Mouse (Mus musculus) CH12.LX (cell line): Measurements from ENCODE around the gene Gjb4. TPM values are rescaled to one million over a fixed set of nuclear protein-coding genes. Genes with fewer than 3 reads are reported as not detected.

Experiments
- DNase-seq: peaks from one replicate; pipeline ENCODE4 v3.0.0-alpha.2; 2013; ENCODE audit errors: extremely low read depth
- H3K27ac ChIP-seq: 2 replicates; pipeline ENCODE4 v1.5.1; 2012; ENCODE audit warnings: low read depth, mild to moderate bottlenecking, control low read depth, moderate library complexity; ENCODE audit not compliant: insufficient read depth
- H3K27me3 ChIP-seq: replicated peaks from 2 replicates; pipeline ENCODE3; 2012; ENCODE audit warnings: inconsistent platforms
- H3K36me3 ChIP-seq, 2 experiments: replicated peaks in 1 of 2; 2 replicates each; pipeline versions ENCODE3 to v1.6.1; 2012; ENCODE audit warnings: inconsistent platforms in 1 of 2, low read length in 1 of 2, mild to moderate bottlenecking in 1 of 2, mixed read lengths in 1 of 2, moderate library complexity in 1 of 2; ENCODE audit not compliant: control insufficient read depth in 1 of 2, insufficient read depth in 1 of 2
- H3K4me1 ChIP-seq, 2 experiments: 2 replicates each; pipeline ENCODE4 v1.6.1; 2012; ENCODE audit warnings: inconsistent platforms in 1 of 2, moderate library complexity in 1 of 2; ENCODE audit not compliant: insufficient read depth in 2 of 2, control insufficient read depth in 1 of 2
- H3K4me2 ChIP-seq: 2 replicates; pipeline ENCODE4 v1.6.1; 2012; ENCODE audit warnings: low read depth, mild to moderate bottlenecking, control low read depth; ENCODE audit not compliant: poor library complexity, insufficient read depth, severe bottlenecking
- H3K4me3 ChIP-seq, 3 experiments: fragments of 150-350 bp in 1 of 3; sonication (generic) in 1 of 3; replicated peaks in 1 of 3; 2 replicates each; pipeline versions ENCODE3 to v1.5.1; 2011 to 2012; ENCODE audit warnings: low read depth in 2 of 3, low read length in 2 of 3, mild to moderate bottlenecking in 2 of 3, moderate library complexity in 2 of 3, control low read depth in 1 of 3, improper control_type of control experiment in 1 of 3, inconsistent platforms in 1 of 3, mixed read lengths in 1 of 3; ENCODE audit not compliant: poor library complexity in 1 of 3
- H3K79me2 ChIP-seq: replicated peaks from 2 replicates; pipeline ENCODE4 v1.6.1; 2012; ENCODE audit warnings: mild to moderate bottlenecking, moderate library complexity; ENCODE audit not compliant: control insufficient read depth, poor library complexity, insufficient read depth, severe bottlenecking; ENCODE audit errors: extremely low read depth
- H3K9ac ChIP-seq: 2 replicates; pipeline ENCODE4 v1.6.1; 2012; ENCODE audit warnings: low read depth, mild to moderate bottlenecking, control low read depth, moderate library complexity; ENCODE audit not compliant: insufficient read depth
- H3K9me3 ChIP-seq: replicated peaks from 2 replicates; pipeline ENCODE3; 2012; ENCODE audit warnings: low read length, inconsistent platforms, mixed read lengths
- CHD1 ChIP-seq: IDR thresholded peaks from 2 replicates; pipeline ENCODE4 v1.6.1; 2012; ENCODE audit warnings: low read depth, low read length, improper control_type of control experiment, inconsistent platforms
- CTCF ChIP-seq, 2 experiments: IDR thresholded peaks in 1 of 2; conservative IDR thresholded peaks in 1 of 2; 2 replicates each; pipeline ENCODE4 v1.5.1; 2011 to 2012; ENCODE audit warnings: low read depth in 2 of 2, low read length in 2 of 2, improper control_type of control experiment in 1 of 2, inconsistent platforms in 1 of 2, mild to moderate bottlenecking in 1 of 2, moderate library complexity in 1 of 2
- ELF1 ChIP-seq: IDR thresholded peaks from 2 replicates; pipeline ENCODE4 v1.6.1; 2014; ENCODE audit warnings: low read depth, mild to moderate bottlenecking, inconsistent platforms, low read length, improper control_type of control experiment
- ETS1 ChIP-seq: conservative IDR thresholded peaks from 2 replicates; pipeline ENCODE4 v1.6.1; 2012; ENCODE audit warnings: low read depth, mild to moderate bottlenecking, inconsistent platforms, low read length, improper control_type of control experiment, moderate library complexity
- GABPA ChIP-seq: IDR thresholded peaks from 2 replicates; pipeline ENCODE4 v1.6.1; 2012; ENCODE audit warnings: low read depth, low read length, improper control_type of control experiment, inconsistent platforms; ENCODE audit not compliant: insufficient replicate concordance
- HCFC1 ChIP-seq: IDR thresholded peaks from 2 replicates; pipeline ENCODE4 v1.6.1; 2012; ENCODE audit warnings: low read depth, mild to moderate bottlenecking, inconsistent platforms, low read length, improper control_type of control experiment
- JUN ChIP-seq: IDR thresholded peaks from 2 replicates; pipeline ENCODE4 v1.6.1; 2011; ENCODE audit warnings: low read depth, mild to moderate bottlenecking, low read length, improper control_type of control experiment, moderate library complexity; ENCODE audit not compliant: insufficient read depth
- KAT2A ChIP-seq: IDR thresholded peaks from 2 replicates; pipeline ENCODE4 v1.6.1; 2012; ENCODE audit warnings: low read length, improper control_type of control experiment, inconsistent platforms; ENCODE audit not compliant: insufficient replicate concordance
- MAFK ChIP-seq: IDR thresholded peaks from 2 replicates; pipeline ENCODE4 v1.6.1; 2011; ENCODE audit warnings: low read length, improper control_type of control experiment; ENCODE audit not compliant: insufficient replicate concordance
- MXI1 ChIP-seq: IDR thresholded peaks from 2 replicates; pipeline ENCODE4 v1.6.1; 2011; ENCODE audit warnings: mild to moderate bottlenecking, low read depth, low read length, improper control_type of control experiment
- PAX5 ChIP-seq: IDR thresholded peaks from 2 replicates; pipeline ENCODE4 v1.6.1; 2012; ENCODE audit warnings: low read length, inconsistent platforms, mixed read lengths
- POLR2A ChIP-seq: IDR thresholded peaks from 2 replicates; pipeline ENCODE4 v1.6.1; 2011; ENCODE audit warnings: low read depth, mild to moderate bottlenecking, improper control_type of control experiment, low read length
- POLR2AphosphoS2 ChIP-seq: IDR thresholded peaks from 2 replicates; pipeline ENCODE4 v1.6.1; 2011; ENCODE audit warnings: low read depth, low read length, improper control_type of control experiment
- SIN3A ChIP-seq: IDR thresholded peaks from 2 replicates; pipeline ENCODE4 v1.6.1; 2012; ENCODE audit warnings: low read length, improper control_type of control experiment, inconsistent platforms
- SMC3 ChIP-seq: IDR thresholded peaks from 2 replicates; pipeline ENCODE4 v1.6.1; 2011; ENCODE audit warnings: low read depth, low read length, improper control_type of control experiment
- UBTF ChIP-seq: IDR thresholded peaks from 2 replicates; pipeline ENCODE4 v1.6.1; 2012; ENCODE audit warnings: low read depth, mild to moderate bottlenecking, inconsistent platforms, low read length, improper control_type of control experiment, moderate library complexity
- USF2 ChIP-seq: conservative IDR thresholded peaks from 2 replicates; pipeline ENCODE4 v1.6.1; 2011; ENCODE audit warnings: low read depth, low read length, improper control_type of control experiment
- ZC3H11A ChIP-seq: IDR thresholded peaks from 2 replicates; pipeline ENCODE4 v1.6.1; 2012; ENCODE audit warnings: low read depth, mild to moderate bottlenecking, inconsistent platforms, low read length, improper control_type of control experiment
- ZNF384 ChIP-seq: IDR thresholded peaks from 2 replicates; pipeline ENCODE4 v1.6.1; 2012; ENCODE audit warnings: low read depth, low read length, improper control_type of control experiment, inconsistent platforms
- dilution Hi-C: fragments of 300-500 bp; cut with MboI; formaldehyde crosslinking; loops from 2 replicates; pipeline ENCODE4 v1.14.3; 2020; ENCODE audit warnings: low sequenced_read_pairs; ENCODE audit not compliant: extremely low pct_unique_long_range_greater_than_20kb, extremely low pct_ligation_motif_present
- in situ Hi-C: fragments of 300-500 bp; cut with MboI; formaldehyde crosslinking; loops from 3 replicates; pipeline ENCODE4 v1.14.3; 2019; ENCODE audit warnings: low sequenced_read_pairs, low pct_ligation_motif_present, low pct_unique_long_range_greater_than_20kb, mixed read lengths
- polyA plus RNA-seq: library from polyadenylated mRNA; unstranded; fragments of >175 nt; gene quantifications from 2 replicates; pipeline ENCODE4 v1.2.1, GENCODE M21; 2012; ENCODE audit warnings: low read depth; ENCODE audit not compliant: insufficient read length
- total RNA-seq, 2 experiments: library from RNA; depleted of rRNA; stranded (reverse); fragments of 300-350 nt in 1 of 2; fragments of >200 nt in 1 of 2; gene quantifications; 2 replicates each; pipeline ENCODE4 v1.2.3; 2012 to 2014

Gene Gjb4
- total and polyA plus RNA-seq, 3 experiments = not detected

DNA sequence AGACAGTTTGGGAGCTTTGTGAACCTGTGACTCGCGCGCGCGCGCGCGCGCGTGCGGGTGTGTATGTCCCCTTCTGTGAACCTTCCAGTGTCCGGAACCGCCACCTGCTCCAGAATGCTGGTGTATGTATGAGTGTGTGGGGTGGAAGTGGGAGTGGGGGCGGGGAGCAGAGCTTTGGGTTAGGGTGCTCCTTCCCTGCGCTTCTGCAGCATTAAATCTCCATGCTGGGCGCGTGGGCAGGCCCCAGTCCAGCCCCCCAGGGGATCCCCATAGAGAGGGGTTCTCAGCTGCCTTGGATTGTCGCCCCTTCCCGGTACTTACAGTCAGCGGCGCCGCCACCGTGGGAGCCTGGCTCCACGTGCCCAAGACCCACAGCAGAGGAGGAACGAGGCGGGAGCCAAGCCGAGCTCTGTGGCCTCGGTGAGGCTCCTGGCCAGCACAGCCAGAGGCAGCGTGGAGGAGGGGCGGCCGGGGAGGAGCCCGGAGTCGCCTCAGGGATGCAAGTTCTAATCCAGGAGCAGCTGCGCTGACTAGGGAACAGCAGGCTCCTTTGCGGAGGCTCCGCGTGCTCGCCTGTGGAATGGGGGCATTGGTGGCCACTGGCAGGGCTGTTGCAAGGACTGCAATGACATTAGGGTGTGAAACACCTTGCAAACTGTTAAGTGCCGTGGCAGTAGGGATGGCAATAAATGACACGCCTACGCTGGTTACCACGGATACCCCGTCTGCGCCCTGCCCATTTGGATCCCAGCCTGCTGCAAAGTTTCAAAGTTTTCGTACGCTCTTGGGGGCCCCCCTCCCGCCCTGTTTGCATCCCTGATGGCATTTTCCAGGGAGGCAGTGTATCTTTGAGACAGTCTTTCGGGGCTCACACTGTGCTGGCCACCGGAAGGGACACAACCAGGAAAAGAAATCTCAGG is 23.4 kb downstream of the Gjb4 start, which contains the start of gene Gjb3:
TSS of gene Gjb3 (minus strand) at position 664 of the 920 bp plus-strand sequence.
- H3K9me3 ChIP-seq = no peaks in the 10 kb centered on the region
- TF ChIP-seq ZNF384 (no peak), POLR2AphosphoS2 (no peak), SMC3 (no peak), KAT2A (no peak), MXI1 (no peak), CTCF (conservative IDR thresholded peaks at IDR 0.05 in 1 of 2, IDR thresholded peaks at IDR 0.05 in 1 of 2; ENCODE audit: low read depth in 2 of 2, low read length in 2 of 2) (no peak), PAX5 (no peak), ELF1 (no peak), GABPA (no peak), POLR2A (no peak), HCFC1 (no peak), ZC3H11A (no peak)
- TF ChIP-seq, all 38 proteins: peak for 0
- H3K9ac ChIP-seq = no peak within 1 kb of the TSS
- H3K36me3 ChIP-seq = no peaks in the 10 kb centered on the region
- in situ Hi-C loops = no loop called here
- no peaks in the 10 kb centered on the region for H3K79me2 ChIP-seq
- H3K27ac ChIP-seq = no peak within 1 kb of the TSS
- no peak for DNase-seq
- H3K27me3 ChIP-seq = peaks cover 9% of the 10 kb centered on the region
- peaks cover 0 to 2% of the 10 kb centered on the region in 2 experiments; a peak in 1 of 4 replicates for H3K4me1 ChIP-seq
- dilution Hi-C loops = no loop called here
- H3K4me3 ChIP-seq = no peak within 1 kb of the TSS
- H3K4me2 ChIP-seq = no peak within 1 kb of the TSS

DNA sequence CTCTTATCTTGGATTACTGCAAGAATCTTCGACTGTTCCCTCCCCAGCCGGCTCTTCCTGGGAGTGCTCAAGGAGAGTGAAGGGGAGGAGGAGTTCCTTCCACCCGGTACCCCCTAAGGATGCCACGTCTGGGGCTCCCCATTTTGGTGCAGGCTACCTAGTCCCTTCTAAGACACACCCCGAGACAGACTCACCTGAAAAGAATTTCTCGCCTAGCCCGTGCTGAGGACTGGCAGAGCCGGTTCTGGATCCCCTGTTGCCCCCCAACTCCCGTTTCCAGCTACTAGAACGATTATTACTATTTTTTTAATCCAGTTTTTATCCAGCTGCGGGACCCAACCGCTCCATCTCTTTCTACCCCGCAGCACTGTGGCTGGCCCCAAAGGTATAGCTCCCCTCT is 24.1 kb downstream of the Gjb4 start:
- H3K36me3 ChIP-seq = no peaks in the 10 kb centered on the region
- in situ Hi-C loops = no loop called here
- dilution Hi-C loops = no loop called here
- no peak overlapping the region for H3K4me3 ChIP-seq
- no peak overlapping the region for H3K9ac ChIP-seq
- peaks cover 13% of the 10 kb centered on the region for H3K27me3 ChIP-seq
- no peak overlapping the region for H3K27ac ChIP-seq
- H3K79me2 ChIP-seq = no peaks in the 10 kb centered on the region
- H3K4me1 ChIP-seq = peaks cover 0 to 2% of the 10 kb centered on the region in 2 experiments; a peak in 1 of 4 replicates
- H3K9me3 ChIP-seq = no peaks in the 10 kb centered on the region
- H3K4me2 ChIP-seq = no peak overlapping the region
- DNase-seq = no peak
- no peak for TF ChIP-seq SIN3A
- TF ChIP-seq UBTF = no peak
- TF ChIP-seq JUN = no peak
- TF ChIP-seq MXI1 = no peak
- TF ChIP-seq USF2 = no peak
- TF ChIP-seq MAFK = no peak
- no peak for TF ChIP-seq ETS1
- TF ChIP-seq CHD1 = no peak
- no peak for TF ChIP-seq ELF1
